Mouse (Mus musculus): Measurements from ENCODE around the gene Naa40. TPM values are rescaled to one million over a fixed set of nuclear protein-coding genes. Genes with fewer than 3 reads are reported as not detected.

The Naa40 gene
- polyA plus RNA-seq, 1 experiment from 2014 or later = 47.8 TPM

DNA sequence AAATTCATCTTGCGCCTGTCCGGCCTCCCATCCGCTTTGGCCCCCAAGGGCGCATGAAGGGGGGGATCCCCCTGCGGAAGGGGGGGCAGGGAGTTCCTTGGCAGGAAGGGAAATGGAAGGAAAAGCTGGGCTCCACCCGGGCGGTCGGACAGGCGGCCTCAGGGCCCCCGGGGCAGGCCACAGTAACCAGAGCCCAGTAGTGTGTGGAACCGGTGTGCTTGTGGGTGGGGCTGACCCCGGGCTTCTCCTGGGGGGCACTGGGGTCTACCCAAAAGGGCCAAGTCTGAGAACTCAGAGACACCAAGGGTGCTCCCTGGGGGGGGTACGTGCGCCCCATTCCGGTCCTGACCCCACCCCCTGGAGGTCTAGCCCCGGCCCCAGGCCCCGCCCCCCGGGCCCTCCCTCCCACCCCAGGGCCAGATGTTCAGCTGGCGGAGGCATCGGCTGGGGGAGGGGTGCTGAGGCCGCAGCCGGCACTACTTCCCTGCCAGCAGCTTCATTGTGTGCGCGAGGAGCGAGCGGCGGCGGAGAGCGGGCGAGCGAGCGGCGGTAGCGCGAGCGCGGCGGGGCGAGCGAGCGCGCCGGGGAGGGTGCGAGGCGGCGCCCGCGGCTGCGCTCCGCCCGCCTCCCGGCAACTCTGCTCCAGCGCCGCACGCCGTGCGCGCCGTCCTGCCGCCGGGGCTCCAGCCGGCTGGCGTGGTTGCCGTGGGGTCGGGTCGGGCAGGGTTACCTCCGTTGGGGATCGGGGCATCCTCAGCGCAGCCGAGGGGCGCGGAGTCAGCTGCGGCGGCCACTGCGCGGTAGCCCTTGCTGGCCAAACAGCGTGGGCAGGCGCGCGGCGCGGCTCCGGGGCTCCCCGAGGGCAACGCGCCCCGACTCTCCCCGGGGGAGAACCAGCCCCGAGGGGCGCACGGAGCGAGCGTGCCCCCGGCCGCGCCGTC is 27.1 kb upstream of the Naa40 start:
- ATAC-seq (ENCODE audit: low read depth) = peak; percentile 58
- Histone ChIP-seq H3K27ac (replicated peaks; ENCODE audit: low read depth, low read length) (peak overlapping the region; percentile 93), H3K36me3 (ENCODE audit: control insufficient read depth, insufficient read depth, low read length) (peaks cover 28% of the 10 kb centered on the region), H3K9ac (ENCODE audit: low read depth, low read length) (peak overlapping the region; percentile 90), H3K4me2 (ENCODE audit: low read depth, low read length) (peak overlapping the region; percentile 87), H3K9me3 (ENCODE audit: control insufficient read depth, low read length) (no peaks in the 10 kb centered on the region), H3K4me3 (ENCODE audit: low read depth, low read length) (peak overlapping the region; percentile 88), H3K27me3 (replicated peaks; ENCODE audit: control insufficient read depth, insufficient read depth, low read length) (no peaks in the 10 kb centered on the region), H3K4me1 (ENCODE audit: control insufficient read depth, insufficient read depth, low read length) (peaks cover 35% of the 10 kb centered on the region)
- WGBS = 1% methylated on average over 28 of the region's 97 CpGs
- peak; percentile 94 for DNase-seq (ENCODE audit: low spot score)

DNA sequence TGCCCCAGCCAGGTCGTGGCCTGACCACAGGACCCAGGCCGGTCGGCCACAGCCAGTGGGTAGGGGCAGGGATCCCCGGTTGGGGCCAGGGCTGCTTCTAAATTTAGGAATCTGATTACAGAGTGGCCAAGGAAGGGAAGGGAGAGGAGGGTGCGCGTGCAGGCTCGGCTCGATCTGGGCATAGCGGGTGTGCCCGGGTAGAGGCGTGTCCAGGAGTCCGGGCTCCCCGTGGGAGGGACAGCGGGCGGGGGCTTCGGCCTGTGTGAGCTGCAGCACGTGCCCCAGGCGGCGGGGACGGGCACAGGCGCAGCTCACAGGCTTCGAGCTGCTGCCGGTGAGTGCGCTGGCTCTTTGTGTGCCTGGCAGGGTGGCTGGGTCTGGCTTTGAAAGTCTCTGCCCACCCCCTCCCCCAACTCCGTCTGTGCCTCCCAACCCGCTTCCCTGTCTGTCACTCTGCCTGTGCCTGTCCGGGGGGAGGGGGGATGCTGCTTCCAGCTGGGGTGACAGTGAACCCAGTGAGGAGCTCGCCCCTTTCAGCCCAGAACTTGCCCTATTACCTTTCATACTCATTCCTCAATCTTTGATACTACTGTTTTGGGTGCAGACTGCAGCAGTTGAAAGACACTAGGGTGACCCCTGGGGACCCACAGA is 26.2 kb upstream of the Naa40 start, which contains the start of gene Rcor2:
Gene Rcor2 (plus strand): TSS at position 235 of the 651 bp plus-strand sequence.
- Histone ChIP-seq H3K9me3 (ENCODE audit: control insufficient read depth, low read length) (peaks cover 3% of the 10 kb centered on the region; the same call in 1 of the 2 replicates), H3K27me3 (replicated peaks; ENCODE audit: control insufficient read depth, insufficient read depth, low read length) (no peaks in the 10 kb centered on the region), H3K27ac (replicated peaks; ENCODE audit: low read depth, low read length) (peak within 1 kb of the TSS; percentile 93), H3K4me1 (ENCODE audit: control insufficient read depth, insufficient read depth, low read length) (peaks cover 35% of the 10 kb centered on the region), H3K4me2 (ENCODE audit: low read depth, low read length) (peak within 1 kb of the TSS; percentile 87), H3K4me3 (ENCODE audit: low read depth, low read length) (peak within 1 kb of the TSS; percentile 88), H3K36me3 (ENCODE audit: control insufficient read depth, insufficient read depth, low read length) (peaks cover 20% of the 10 kb centered on the region), H3K9ac (ENCODE audit: low read depth, low read length) (peak within 1 kb of the TSS; percentile 90)
- ATAC-seq (ENCODE audit: low read depth) (peak; percentile 62), DNase-seq (ENCODE audit: low spot score) (peak; percentile 92)
- 4% methylated on average over 9 of the region's 28 CpGs for WGBS

DNA sequence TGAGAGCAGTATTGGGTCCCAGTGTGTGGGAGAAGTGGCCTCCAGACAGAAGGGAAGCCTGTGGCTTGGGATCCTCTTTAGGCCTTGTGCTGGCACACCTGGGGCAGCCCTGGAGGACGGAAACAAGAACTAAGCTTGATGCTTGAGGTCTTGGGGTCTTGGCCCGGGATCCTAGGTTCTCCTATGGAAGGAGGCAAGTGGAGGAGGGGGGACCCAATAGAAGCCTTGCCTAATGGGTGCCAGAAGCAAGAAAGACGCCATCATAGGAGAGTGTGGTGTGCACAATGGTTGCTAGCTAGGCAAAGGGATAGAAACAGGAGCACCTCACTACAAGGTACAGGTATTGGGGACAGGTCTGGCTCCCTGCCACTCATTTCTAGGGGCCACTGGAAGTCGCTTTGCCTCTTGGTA is 25.4 kb upstream of the Naa40 start:
- ATAC-seq (ENCODE audit: low read depth) (no peak), DNase-seq (ENCODE audit: low spot score) (no peak)
- Histone ChIP-seq H3K9ac (ENCODE audit: low read depth, low read length) (no peak overlapping the region), H3K27me3 (replicated peaks; ENCODE audit: control insufficient read depth, insufficient read depth, low read length) (no peaks in the 10 kb centered on the region), H3K9me3 (ENCODE audit: control insufficient read depth, low read length) (peaks cover 5% of the 10 kb centered on the region; the same call in 1 of the 2 replicates), H3K4me2 (ENCODE audit: low read depth, low read length) (no peak overlapping the region), H3K4me1 (ENCODE audit: control insufficient read depth, insufficient read depth, low read length) (peaks cover 35% of the 10 kb centered on the region), H3K4me3 (ENCODE audit: low read depth, low read length) (no peak overlapping the region), H3K36me3 (ENCODE audit: control insufficient read depth, insufficient read depth, low read length) (peaks cover 12% of the 10 kb centered on the region), H3K27ac (replicated peaks; ENCODE audit: low read depth, low read length) (peak overlapping the region; percentile 93)
- WGBS = 62% methylated on average over 4 of the region's 4 CpGs

DNA sequence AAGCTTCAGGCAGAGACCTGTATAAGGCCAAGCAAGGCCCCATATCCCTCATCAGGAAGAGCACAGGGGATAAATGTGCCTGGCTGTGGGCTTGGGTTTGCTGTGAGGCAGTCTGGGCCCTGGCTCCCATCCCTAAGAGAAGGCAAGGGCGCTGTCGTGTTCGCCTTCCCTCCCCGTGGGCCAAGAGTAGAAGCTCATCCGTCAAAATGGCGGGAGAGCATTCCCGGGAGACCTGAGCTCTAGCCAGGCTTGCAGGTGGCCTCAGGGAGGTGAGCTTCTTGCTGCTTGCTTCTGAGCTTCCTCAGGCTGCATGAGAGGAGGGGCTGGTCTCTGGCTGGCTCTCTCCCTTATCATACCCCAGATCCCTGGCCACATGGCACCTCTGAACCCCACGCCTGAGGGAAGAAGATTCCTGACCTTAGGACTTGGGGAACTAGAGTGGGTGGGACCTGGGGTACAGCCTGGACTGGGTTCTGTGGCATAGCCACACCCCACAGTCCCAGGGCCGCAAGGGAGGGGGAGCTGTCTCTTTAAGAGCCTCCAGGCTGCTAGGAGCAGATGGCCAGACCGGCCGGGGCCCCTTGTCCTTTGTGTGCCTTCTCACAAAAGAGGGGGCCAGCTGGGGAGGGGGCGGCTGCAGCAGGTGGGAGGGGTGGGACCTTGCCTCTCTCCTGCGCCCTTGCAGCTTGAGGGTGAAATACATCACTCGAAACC is 24.7 kb upstream of the Naa40 start:
- no peak overlapping the region; the same call in 1 of the 2 replicates for H3K9ac ChIP-seq (ENCODE audit: low read depth, low read length)
- H3K27ac ChIP-seq (replicated peaks; ENCODE audit: low read depth, low read length) = peak overlapping the region; percentile 93
- WGBS = 36% methylated on average over 11 of the region's 14 CpGs
- peaks cover 35% of the 10 kb centered on the region for H3K4me1 ChIP-seq (ENCODE audit: control insufficient read depth, insufficient read depth, low read length)
- H3K36me3 ChIP-seq (ENCODE audit: control insufficient read depth, insufficient read depth, low read length) = peaks cover 4% of the 10 kb centered on the region
- ATAC-seq (ENCODE audit: low read depth) (peak; percentile 12; the same call in 1 of the 2 replicates), DNase-seq (ENCODE audit: low spot score) (peak; percentile 82)
- peaks cover 5% of the 10 kb centered on the region; the same call in 1 of the 2 replicates for H3K9me3 ChIP-seq (ENCODE audit: control insufficient read depth, low read length)
- no peak overlapping the region for H3K4me2 ChIP-seq (ENCODE audit: low read depth, low read length)
- H3K27me3 ChIP-seq (replicated peaks; ENCODE audit: control insufficient read depth, insufficient read depth, low read length) = no peaks in the 10 kb centered on the region
- no peak overlapping the region for H3K4me3 ChIP-seq (ENCODE audit: low read depth, low read length)

DNA sequence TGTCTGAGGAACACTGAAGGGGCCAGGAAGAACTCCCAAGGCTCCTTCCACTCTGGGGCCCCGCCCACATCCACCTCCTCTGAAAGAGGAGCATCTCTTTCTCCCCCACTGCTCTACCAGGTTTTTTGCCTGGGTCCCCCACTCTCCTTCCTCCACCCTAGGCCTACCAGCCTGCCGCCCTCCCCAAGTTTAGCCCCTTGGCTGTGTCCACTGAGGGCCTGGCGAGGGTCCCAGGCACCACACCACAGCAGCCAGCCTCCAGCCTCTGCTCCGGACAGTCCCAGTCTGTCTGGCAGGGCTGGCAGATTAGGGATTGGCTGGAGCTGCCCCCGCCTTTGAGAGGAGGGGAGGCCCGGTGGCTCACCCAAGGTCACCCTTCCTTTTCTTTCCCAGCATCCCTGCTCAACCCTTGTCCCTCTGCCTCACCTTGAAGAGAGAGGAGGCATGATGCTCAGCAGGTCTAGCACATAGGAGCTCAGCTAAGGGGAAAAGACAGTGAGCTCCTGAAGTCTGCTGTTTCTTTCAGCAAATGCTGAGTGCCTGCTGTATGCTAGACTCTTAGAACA is 23.9 kb upstream of the Naa40 start:
- Histone ChIP-seq H3K4me3 (ENCODE audit: low read depth, low read length) (no peak overlapping the region), H3K4me1 (ENCODE audit: control insufficient read depth, insufficient read depth, low read length) (peaks cover 33% of the 10 kb centered on the region), H3K36me3 (ENCODE audit: control insufficient read depth, insufficient read depth, low read length) (no peaks in the 10 kb centered on the region), H3K27ac (replicated peaks; ENCODE audit: low read depth, low read length) (peak overlapping the region; percentile 93), H3K4me2 (ENCODE audit: low read depth, low read length) (no peak overlapping the region), H3K27me3 (replicated peaks; ENCODE audit: control insufficient read depth, insufficient read depth, low read length) (no peaks in the 10 kb centered on the region), H3K9me3 (ENCODE audit: control insufficient read depth, low read length) (peaks cover 5% of the 10 kb centered on the region; the same call in 1 of the 2 replicates), H3K9ac (ENCODE audit: low read depth, low read length) (peak overlapping the region; percentile 45)
- DNase-seq (ENCODE audit: low spot score) (no peak), ATAC-seq (ENCODE audit: low read depth) (no peak)
- 21% methylated on average over 5 of the region's 6 CpGs for WGBS

DNA sequence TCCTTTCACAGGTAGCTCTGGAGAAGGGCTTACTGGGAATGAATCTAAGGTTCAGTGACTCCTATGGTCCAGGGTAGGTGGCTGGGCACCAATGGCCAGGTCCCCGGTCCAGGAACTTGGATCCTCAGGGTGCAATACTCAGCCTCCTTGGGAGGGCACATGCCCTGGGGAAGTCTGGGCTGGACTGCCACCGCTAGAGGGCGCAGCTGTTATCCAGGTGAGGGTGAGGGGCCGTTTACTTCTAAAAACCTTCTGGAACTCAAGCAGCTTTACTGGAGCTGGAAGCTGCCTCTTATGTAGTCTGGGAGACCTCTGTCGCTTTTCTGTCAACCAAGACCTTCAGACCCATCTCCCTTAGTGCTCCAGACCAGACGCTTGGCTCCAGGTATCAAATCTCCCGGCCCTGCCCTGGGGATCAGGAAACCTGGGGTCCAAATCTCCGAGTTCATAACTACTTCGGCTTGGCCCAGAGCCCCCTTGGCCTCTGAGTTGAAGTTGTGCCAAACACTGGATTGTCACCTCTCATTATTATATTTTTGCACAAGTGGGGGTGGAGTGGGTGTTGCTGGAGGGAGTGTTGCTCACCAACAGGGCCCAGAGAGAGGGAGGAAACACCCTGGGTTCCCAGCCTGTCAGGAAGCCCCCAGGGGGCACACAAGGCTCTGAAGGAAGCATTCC is 23.2 kb upstream of the Naa40 start:
- Histone ChIP-seq H3K4me3 (ENCODE audit: low read depth, low read length) (no peak overlapping the region), H3K4me1 (ENCODE audit: control insufficient read depth, insufficient read depth, low read length) (peaks cover 27% of the 10 kb centered on the region), H3K27ac (replicated peaks; ENCODE audit: low read depth, low read length) (peak overlapping the region; percentile 93), H3K36me3 (ENCODE audit: control insufficient read depth, insufficient read depth, low read length) (no peaks in the 10 kb centered on the region), H3K27me3 (replicated peaks; ENCODE audit: control insufficient read depth, insufficient read depth, low read length) (no peaks in the 10 kb centered on the region), H3K9me3 (ENCODE audit: control insufficient read depth, low read length) (peaks cover 5% of the 10 kb centered on the region; the same call in 1 of the 2 replicates), H3K4me2 (ENCODE audit: low read depth, low read length) (no peak overlapping the region), H3K9ac (ENCODE audit: low read depth, low read length) (peak overlapping the region; percentile 45; the same call in 1 of the 2 replicates)
- ATAC-seq (ENCODE audit: low read depth) (no peak), DNase-seq (ENCODE audit: low spot score) (peak; percentile 81)
- 7% methylated on average over 8 of the region's 9 CpGs for WGBS

DNA sequence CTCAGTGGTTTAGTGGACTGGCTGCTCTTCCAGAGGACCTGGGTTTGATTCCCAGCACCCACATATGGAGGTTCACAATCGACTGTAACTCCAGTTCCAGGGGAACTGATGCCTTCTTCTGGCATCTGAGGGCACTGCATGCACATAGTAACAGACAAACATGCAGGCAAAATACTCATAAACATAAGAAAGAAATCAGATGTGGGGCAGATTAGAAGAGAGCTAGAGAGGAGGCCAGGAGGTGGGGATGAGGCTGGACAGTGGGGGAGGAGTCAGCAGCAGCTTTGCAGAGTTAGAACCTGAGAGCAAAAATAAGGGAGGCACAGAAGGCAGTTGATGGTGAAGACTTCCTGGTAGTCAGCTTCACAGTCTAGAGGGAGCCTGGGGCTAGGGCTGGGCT is 21.6 kb upstream of the Naa40 start:
- Histone ChIP-seq H3K27me3 (replicated peaks; ENCODE audit: control insufficient read depth, insufficient read depth, low read length) (no peaks in the 10 kb centered on the region), H3K4me1 (ENCODE audit: control insufficient read depth, insufficient read depth, low read length) (peaks cover 24% of the 10 kb centered on the region), H3K4me2 (ENCODE audit: low read depth, low read length) (no peak overlapping the region), H3K9ac (ENCODE audit: low read depth, low read length) (no peak overlapping the region), H3K4me3 (ENCODE audit: low read depth, low read length) (no peak overlapping the region), H3K9me3 (ENCODE audit: control insufficient read depth, low read length) (peaks cover 5% of the 10 kb centered on the region; the same call in 1 of the 2 replicates), H3K36me3 (ENCODE audit: control insufficient read depth, insufficient read depth, low read length) (no peaks in the 10 kb centered on the region), H3K27ac (replicated peaks; ENCODE audit: low read depth, low read length) (no peak overlapping the region)
- ATAC-seq (ENCODE audit: low read depth) = no peak
- no peak for DNase-seq (ENCODE audit: low spot score)
- 86% methylated on average over 1 of the region's 1 CpGs for WGBS
